Mouse (Mus musculus): Measurements from ENCODE around the gene Hck. TPM values are rescaled to one million over a fixed set of nuclear protein-coding genes. Genes with fewer than 3 reads are reported as not detected.

Hck gene
- polyA plus RNA-seq, 1 experiment, result 0.90 TPM

- Histone ChIP-seq H3K27ac (ENCODE audit: insufficient read depth, low read length) (no peak overlapping the region), H3K4me1 (ENCODE audit: control insufficient read depth, insufficient read depth, low read length) (no peaks in the 10 kb centered on the region), H3K4me3 (ENCODE audit: insufficient read depth, low read length) (no peak overlapping the region)
- TF ChIP-seq POLR2A (IDR thresholded peaks at IDR 0.05; ENCODE audit: low read depth, low read length), result no peak
- no peak for TF ChIP-seq CTCF (IDR thresholded peaks at IDR 0.05; ENCODE audit: borderline replicate concordance, insufficient read depth, low read length)
Observed at GRCm38 (mm10) chr2:153089316-153089715, 19.0 kb upstream of the Hck start.

GRCm38 (mm10) chr2:153090551-153091165 lies 17.6 kb upstream of the Hck start:
- H3K4me1 ChIP-seq (ENCODE audit: control insufficient read depth, insufficient read depth, low read length), result no peaks in the 10 kb centered on the region
- H3K27ac ChIP-seq (ENCODE audit: insufficient read depth, low read length), result no peak overlapping the region
- no peak for TF ChIP-seq CTCF (IDR thresholded peaks at IDR 0.05; ENCODE audit: borderline replicate concordance, insufficient read depth, low read length)
- no peak for TF ChIP-seq POLR2A (IDR thresholded peaks at IDR 0.05; ENCODE audit: low read depth, low read length)
- no peak overlapping the region for H3K4me3 ChIP-seq (ENCODE audit: insufficient read depth, low read length)

DNA sequence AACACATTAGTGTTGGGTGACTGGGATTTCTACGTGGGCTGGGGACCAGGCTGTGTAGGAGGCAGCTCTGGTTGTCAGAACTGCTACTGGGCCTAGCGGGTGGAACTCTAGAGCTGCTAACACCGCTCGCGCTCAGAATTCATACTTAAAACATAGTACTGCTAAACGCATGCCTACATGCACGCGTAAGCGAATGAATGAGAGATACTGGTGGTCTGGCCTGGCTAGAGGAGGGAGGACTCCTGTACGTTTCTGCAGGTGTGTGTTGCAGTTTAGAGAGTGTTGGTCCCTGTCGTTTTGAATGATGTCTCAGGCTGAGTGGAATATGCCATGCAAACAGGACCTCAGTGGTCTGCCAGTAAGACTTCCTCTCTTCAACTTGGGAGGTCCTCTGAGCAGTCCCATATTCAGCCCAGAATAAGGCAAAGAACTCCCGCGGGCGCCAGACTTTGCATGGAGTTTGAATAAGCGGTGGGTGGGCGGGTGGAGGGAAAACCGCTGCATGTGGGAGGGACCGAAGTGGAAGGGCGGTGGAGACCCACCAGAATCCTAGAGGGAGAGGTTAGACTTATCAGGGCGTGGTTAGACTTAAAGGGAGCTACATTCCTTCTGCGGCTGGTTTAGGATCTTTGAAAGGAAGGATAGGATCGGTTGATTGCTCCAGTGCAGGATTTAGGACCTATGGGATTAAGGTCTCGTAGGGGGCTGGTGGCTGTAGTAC lies 1.1 kb upstream of the Hck start:
- Histone ChIP-seq H3K4me3 (ENCODE audit: insufficient read depth, low read length) (no peak overlapping the region), H3K4me1 (ENCODE audit: control insufficient read depth, insufficient read depth, low read length) (no peaks in the 10 kb centered on the region), H3K27ac (ENCODE audit: insufficient read depth, low read length) (no peak overlapping the region)
- TF ChIP-seq CTCF (IDR thresholded peaks at IDR 0.05; ENCODE audit: borderline replicate concordance, insufficient read depth, low read length), result no peak
- no peak for TF ChIP-seq POLR2A (IDR thresholded peaks at IDR 0.05; ENCODE audit: low read depth, low read length)

DNA sequence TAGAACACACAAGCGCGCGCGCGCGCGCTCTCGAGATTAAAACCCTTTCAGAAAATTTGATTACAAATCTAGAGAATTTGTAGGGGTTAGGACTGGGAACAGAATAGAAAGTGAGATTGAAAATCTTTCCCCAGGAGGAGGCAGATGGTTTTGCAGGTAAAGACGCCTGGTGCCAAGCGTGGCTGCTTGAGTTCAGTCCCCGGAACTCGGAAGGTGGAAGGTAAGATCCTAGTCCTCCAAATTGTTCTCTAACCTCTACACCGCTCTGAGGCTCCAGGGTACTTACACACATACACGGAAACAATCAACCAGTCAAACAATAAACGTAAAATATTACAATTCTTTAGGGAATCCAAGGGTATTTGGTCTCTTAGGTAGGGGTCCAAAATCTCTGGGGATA lies 466 bp upstream of the Hck start:
- Histone ChIP-seq H3K4me1 (ENCODE audit: control insufficient read depth, insufficient read depth, low read length) (no peaks in the 10 kb centered on the region), H3K4me3 (ENCODE audit: insufficient read depth, low read length) (no peak overlapping the region; the same call in 1 of the 2 replicates), H3K27ac (ENCODE audit: insufficient read depth, low read length) (no peak overlapping the region)
- TF ChIP-seq CTCF (IDR thresholded peaks at IDR 0.05; ENCODE audit: borderline replicate concordance, insufficient read depth, low read length) (no peak), POLR2A (IDR thresholded peaks at IDR 0.05; ENCODE audit: low read depth, low read length) (no peak)

DNA sequence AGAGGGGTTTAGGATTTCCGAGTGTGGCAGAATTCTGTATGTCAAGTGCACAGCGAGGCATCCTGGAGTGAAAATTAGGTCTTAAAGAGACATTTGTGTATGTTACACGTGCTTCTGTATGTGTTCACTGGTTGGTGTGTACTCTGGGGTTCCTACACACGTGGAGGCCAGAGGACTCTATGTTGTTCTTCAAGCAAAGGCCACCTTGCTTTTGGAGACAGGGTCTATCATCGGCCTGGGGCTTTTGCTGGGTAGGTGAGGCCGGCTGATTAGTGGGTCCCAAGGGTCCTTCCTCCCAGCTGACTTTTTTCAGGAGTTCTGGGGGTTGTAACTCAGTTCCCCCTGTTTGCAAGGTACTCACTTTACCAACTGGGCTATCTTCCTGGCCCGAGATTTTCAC lies 1.3 kb downstream of the Hck start:
- Histone ChIP-seq H3K4me3 (ENCODE audit: insufficient read depth, low read length) (no peak overlapping the region), H3K4me1 (ENCODE audit: control insufficient read depth, insufficient read depth, low read length) (no peaks in the 10 kb centered on the region), H3K27ac (ENCODE audit: insufficient read depth, low read length) (no peak overlapping the region)
- TF ChIP-seq POLR2A (IDR thresholded peaks at IDR 0.05; ENCODE audit: low read depth, low read length) (no peak), CTCF (IDR thresholded peaks at IDR 0.05; ENCODE audit: borderline replicate concordance, insufficient read depth, low read length) (no peak)

DNA sequence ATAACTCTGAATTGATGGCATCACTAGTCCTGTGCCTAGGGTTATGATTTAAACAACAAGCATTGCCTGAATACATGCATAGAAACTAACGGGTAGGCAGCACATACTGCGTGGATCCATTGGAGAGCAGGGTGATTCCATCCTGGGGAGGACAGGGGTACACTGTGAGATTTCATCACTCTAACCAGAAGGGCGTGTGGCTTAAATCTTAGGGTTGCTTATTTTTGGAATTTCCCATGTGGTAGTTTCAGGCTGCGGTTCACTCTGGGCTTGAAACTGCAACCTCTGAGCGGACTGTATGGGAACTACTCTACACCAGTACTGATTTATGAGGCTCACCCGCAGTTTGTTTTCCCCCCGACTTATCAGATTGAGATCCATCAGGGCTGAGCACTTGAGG lies 3.0 kb downstream of the Hck start:
- no peak overlapping the region for H3K4me3 ChIP-seq (ENCODE audit: insufficient read depth, low read length)
- H3K4me1 ChIP-seq (ENCODE audit: control insufficient read depth, insufficient read depth, low read length), result no peaks in the 10 kb centered on the region
- H3K27ac ChIP-seq (ENCODE audit: insufficient read depth, low read length), result no peak overlapping the region
- TF ChIP-seq CTCF (IDR thresholded peaks at IDR 0.05; ENCODE audit: borderline replicate concordance, insufficient read depth, low read length) (no peak), POLR2A (IDR thresholded peaks at IDR 0.05; ENCODE audit: low read depth, low read length) (no peak)

- H3K27ac ChIP-seq (ENCODE audit: insufficient read depth, low read length), result no peak overlapping the region
- no peak for TF ChIP-seq CTCF (IDR thresholded peaks at IDR 0.05; ENCODE audit: borderline replicate concordance, insufficient read depth, low read length)
- no peak for TF ChIP-seq POLR2A (IDR thresholded peaks at IDR 0.05; ENCODE audit: low read depth, low read length)
- H3K4me1 ChIP-seq (ENCODE audit: control insufficient read depth, insufficient read depth, low read length), result no peaks in the 10 kb centered on the region
- H3K4me3 ChIP-seq (ENCODE audit: insufficient read depth, low read length), result no peak overlapping the region
Observed at GRCm38 (mm10) chr2:153115679-153116081, 7.4 kb downstream of the Hck start.

DNA sequence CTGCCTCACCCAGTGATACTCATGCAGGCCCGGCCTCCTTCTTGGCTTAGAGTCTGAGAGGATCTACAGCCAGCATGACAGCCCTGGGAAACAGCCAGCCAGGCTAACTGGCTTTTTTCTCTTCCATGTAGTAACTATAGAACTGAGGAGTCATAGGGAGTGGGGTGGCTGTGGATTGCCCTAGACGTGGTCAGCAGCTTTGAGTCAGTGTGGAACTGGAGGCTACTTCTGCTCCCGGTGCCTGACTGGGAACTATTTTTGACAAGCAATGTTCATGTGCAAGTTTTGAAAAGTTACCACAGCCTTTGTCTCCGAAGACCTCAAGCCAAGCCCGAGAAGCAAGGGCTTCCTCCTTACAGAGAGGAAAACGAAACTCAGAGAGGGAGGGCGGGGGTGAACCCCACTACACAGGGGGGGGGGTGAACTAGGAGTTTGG lies 8.8 kb downstream of the Hck start:
- Histone ChIP-seq H3K4me3 (ENCODE audit: insufficient read depth, low read length) (no peak overlapping the region), H3K27ac (ENCODE audit: insufficient read depth, low read length) (no peak overlapping the region), H3K4me1 (ENCODE audit: control insufficient read depth, insufficient read depth, low read length) (peaks cover 7% of the 10 kb centered on the region)
- TF ChIP-seq CTCF (IDR thresholded peaks at IDR 0.05; ENCODE audit: borderline replicate concordance, insufficient read depth, low read length), result no peak
- no peak for TF ChIP-seq POLR2A (IDR thresholded peaks at IDR 0.05; ENCODE audit: low read depth, low read length)

DNA sequence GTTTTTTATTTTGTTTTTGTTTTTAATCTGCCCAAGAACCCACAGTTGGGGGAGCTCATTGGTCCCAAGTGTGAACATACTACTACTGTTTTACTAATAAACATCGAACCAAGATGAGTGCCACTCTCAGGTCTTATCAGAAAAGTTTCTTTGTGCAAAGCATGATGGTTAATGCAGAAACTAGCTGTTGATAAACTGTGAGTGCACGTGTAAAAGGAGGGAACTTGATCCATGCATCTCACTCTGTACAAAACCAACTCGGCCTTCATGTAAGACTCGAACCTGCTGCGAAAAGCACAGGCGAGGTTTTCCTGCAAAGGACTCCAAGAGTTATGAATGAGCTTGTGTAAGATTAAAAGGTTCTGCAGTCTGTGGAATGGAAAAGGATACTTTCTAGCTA lies 11.2 kb downstream of the Hck start:
- Histone ChIP-seq H3K27ac (ENCODE audit: insufficient read depth, low read length) (no peak overlapping the region), H3K4me1 (ENCODE audit: control insufficient read depth, insufficient read depth, low read length) (peaks cover 7% of the 10 kb centered on the region), H3K4me3 (ENCODE audit: insufficient read depth, low read length) (no peak overlapping the region)
- TF ChIP-seq CTCF (IDR thresholded peaks at IDR 0.05; ENCODE audit: borderline replicate concordance, insufficient read depth, low read length) (no peak), POLR2A (IDR thresholded peaks at IDR 0.05; ENCODE audit: low read depth, low read length) (no peak)

GRCm38 (mm10) chr2:153120126-153120525 lies 11.9 kb downstream of the Hck start:
- TF ChIP-seq CTCF (IDR thresholded peaks at IDR 0.05; ENCODE audit: borderline replicate concordance, insufficient read depth, low read length), result no peak
- no peak for TF ChIP-seq POLR2A (IDR thresholded peaks at IDR 0.05; ENCODE audit: low read depth, low read length)
- Histone ChIP-seq H3K4me3 (ENCODE audit: insufficient read depth, low read length) (no peak overlapping the region), H3K27ac (ENCODE audit: insufficient read depth, low read length) (no peak overlapping the region), H3K4me1 (ENCODE audit: control insufficient read depth, insufficient read depth, low read length) (peaks cover 7% of the 10 kb centered on the region)
